Mouse (Mus musculus) MEL (cell line): ENCODE results near the gene Epb41l1. TPM values are rescaled to one million over a fixed set of nuclear protein-coding genes. Genes with fewer than 3 reads are reported as not detected.
A peak's percentile ranks its signal among the peaks of the same experiment; 100 is the strongest.

Source experiments
- DNase-seq: peaks from one replicate; pipeline ENCODE4 v3.0.0; 2011; ENCODE audit warnings: low read depth, low spot score
- H3K27ac ChIP-seq: 2 replicates; pipeline ENCODE4 v1.5.1; 2012; ENCODE audit warnings: low read depth, mild to moderate bottlenecking, control low read depth, low read length, moderate library complexity; ENCODE audit not compliant: control insufficient read depth
- H3K27me3 ChIP-seq, 2 experiments: fragments of 150-350 bp in 1 of 2; sonication (generic) in 1 of 2; 2 replicates each; pipeline ENCODE4 v1.6.1; 2012; ENCODE audit warnings: low read length in 2 of 2, mild to moderate bottlenecking in 2 of 2, improper control_type of control experiment in 1 of 2, moderate library complexity in 1 of 2; ENCODE audit not compliant: insufficient read depth in 2 of 2, control insufficient read depth in 1 of 2
- H3K36me3 ChIP-seq, 2 experiments: 2 replicates each; pipeline ENCODE4 v1.6.1; 2012 to 2014; ENCODE audit warnings: low read length in 2 of 2, improper control_type of control experiment in 1 of 2, inconsistent platforms in 1 of 2, mild to moderate bottlenecking in 1 of 2; ENCODE audit not compliant: insufficient read depth in 2 of 2, control insufficient read depth in 1 of 2
- H3K4me1 ChIP-seq, 2 experiments: fragments of 150-350 bp in 1 of 2; sonication (generic) in 1 of 2; 2 replicates each; pipeline ENCODE4 v1.6.1; 2012; ENCODE audit warnings: low read length in 2 of 2, improper control_type of control experiment in 1 of 2, mild to moderate bottlenecking in 1 of 2; ENCODE audit not compliant: insufficient read depth in 2 of 2, control insufficient read depth in 1 of 2
- H3K4me3 ChIP-seq, 2 experiments: fragments of 150-350 bp in 1 of 2; sonication (generic) in 1 of 2; 2 replicates each; pipeline ENCODE4 v1.5.1; 2012; ENCODE audit warnings: low read depth in 2 of 2, low read length in 2 of 2, mild to moderate bottlenecking in 2 of 2, moderate library complexity in 2 of 2, control low read depth in 1 of 2, improper control_type of control experiment in 1 of 2; ENCODE audit not compliant: control insufficient read depth in 1 of 2, insufficient read depth in 1 of 2
- H3K79me2 ChIP-seq: 2 replicates; pipeline ENCODE4 v1.6.1; 2012; ENCODE audit warnings: mild to moderate bottlenecking, low read length, moderate library complexity; ENCODE audit not compliant: control insufficient read depth, poor library complexity, insufficient read depth
- H3K9ac ChIP-seq: 2 replicates; pipeline ENCODE4 v1.6.1; 2012; ENCODE audit warnings: low read depth, mild to moderate bottlenecking, control low read depth, low read length, moderate library complexity; ENCODE audit not compliant: control insufficient read depth, poor library complexity, severe bottlenecking
- H3K9me3 ChIP-seq: fragments of 150-350 bp; sonication (generic); replicated peaks from 2 replicates; pipeline ENCODE4 v1.6.1; 2012; ENCODE audit warnings: mild to moderate bottlenecking, low read length, improper control_type of control experiment, moderate library complexity; ENCODE audit not compliant: insufficient read depth
- BHLHE40 ChIP-seq: IDR thresholded peaks from 2 replicates; pipeline ENCODE4 v1.6.1; 2012; ENCODE audit warnings: low read depth, mild to moderate bottlenecking, inconsistent platforms, low read length, improper control_type of control experiment, borderline replicate concordance
- CTCF ChIP-seq, 3 experiments: IDR thresholded peaks in 2 of 3; conservative IDR thresholded peaks in 1 of 3; 2 replicates each; pipeline ENCODE4 v1.5.1; 2011 to 2012; ENCODE audit warnings: low read length in 3 of 3, low read depth in 2 of 3, mild to moderate bottlenecking in 2 of 3, improper control_type of control experiment in 1 of 3, inconsistent platforms in 1 of 3, mixed read lengths in 1 of 3, moderate library complexity in 1 of 3; ENCODE audit not compliant: control insufficient read depth in 1 of 3, insufficient read depth in 1 of 3, poor library complexity in 1 of 3, severe bottlenecking in 1 of 3
- E2F4 ChIP-seq: IDR thresholded peaks from 2 replicates; pipeline ENCODE4 v1.6.1; 2011; ENCODE audit warnings: low read depth, low read length, improper control_type of control experiment, borderline replicate concordance
- EP300 ChIP-seq, 2 experiments: IDR thresholded peaks; 2 replicates each; pipeline ENCODE4 v1.6.1; 2011; ENCODE audit warnings: improper control_type of control experiment in 2 of 2, low read length in 2 of 2, low read depth in 1 of 2, mild to moderate bottlenecking in 1 of 2
- ETS1 ChIP-seq: IDR thresholded peaks from 2 replicates; pipeline ENCODE4 v1.6.1; 2012; ENCODE audit warnings: low read depth, mild to moderate bottlenecking, inconsistent platforms, low read length, improper control_type of control experiment, moderate library complexity
- GATA1 ChIP-seq: IDR thresholded peaks from 2 replicates; pipeline ENCODE4 v1.6.1; 2011; ENCODE audit warnings: low read depth, low read length, improper control_type of control experiment
- JUND ChIP-seq: IDR thresholded peaks from 2 replicates; pipeline ENCODE4 v1.6.1; 2011; ENCODE audit warnings: low read depth, mild to moderate bottlenecking, improper control_type of control experiment, low read length
- KAT2A ChIP-seq: conservative IDR thresholded peaks from 2 replicates; pipeline ENCODE4 v1.6.1; 2012; ENCODE audit warnings: low read depth, low read length, improper control_type of control experiment, inconsistent platforms
- MAFK ChIP-seq: IDR thresholded peaks from 2 replicates; pipeline ENCODE4 v1.6.1; 2011; ENCODE audit warnings: low read depth, mild to moderate bottlenecking, low read length, improper control_type of control experiment, borderline replicate concordance
- MXI1 ChIP-seq: IDR thresholded peaks from 2 replicates; pipeline ENCODE4 v1.6.1; 2011; ENCODE audit warnings: mild to moderate bottlenecking, low read depth, low read length, improper control_type of control experiment
- MYC ChIP-seq: IDR thresholded peaks from 2 replicates; pipeline ENCODE4 v1.6.1; 2011; ENCODE audit warnings: low read depth, mild to moderate bottlenecking, low read length, improper control_type of control experiment, moderate library complexity
- NRF1 ChIP-seq: IDR thresholded peaks from 2 replicates; pipeline ENCODE4 v1.6.1; 2014; ENCODE audit warnings: low read depth, mild to moderate bottlenecking, inconsistent platforms, low read length, improper control_type of control experiment, moderate library complexity; ENCODE audit not compliant: poor library complexity, insufficient read depth, severe bottlenecking
- POLR2AphosphoS2 ChIP-seq: IDR thresholded peaks from 2 replicates; pipeline ENCODE4 v1.6.1; 2011; ENCODE audit warnings: low read length, improper control_type of control experiment
- RAD21 ChIP-seq: IDR thresholded peaks from 2 replicates; pipeline ENCODE4 v1.6.1; 2011; ENCODE audit warnings: mild to moderate bottlenecking, low read depth, low read length, improper control_type of control experiment
- RCOR1 ChIP-seq: IDR thresholded peaks from 2 replicates; pipeline ENCODE4 v1.6.1; 2012; ENCODE audit warnings: low read depth, mild to moderate bottlenecking, inconsistent platforms, low read length, improper control_type of control experiment
- SIN3A ChIP-seq: IDR thresholded peaks from 2 replicates; pipeline ENCODE4 v1.6.1; 2012; ENCODE audit warnings: low read length, improper control_type of control experiment, inconsistent platforms
- SMC3 ChIP-seq: IDR thresholded peaks from 2 replicates; pipeline ENCODE4 v1.6.1; 2011; ENCODE audit warnings: low read depth, low read length, improper control_type of control experiment
- TAL1 ChIP-seq: IDR thresholded peaks from 2 replicates; pipeline ENCODE4 v1.6.1; 2012; ENCODE audit warnings: mild to moderate bottlenecking, inconsistent platforms, low read length, moderate library complexity, mixed read lengths
- TCF12 ChIP-seq: IDR thresholded peaks from 2 replicates; pipeline ENCODE4 v1.6.1; 2014; ENCODE audit warnings: low read depth, mild to moderate bottlenecking, inconsistent platforms, low read length, improper control_type of control experiment, moderate library complexity
- UBTF ChIP-seq: IDR thresholded peaks from 2 replicates; pipeline ENCODE4 v1.6.1; 2012; ENCODE audit warnings: low read depth, mild to moderate bottlenecking, inconsistent platforms, low read length, improper control_type of control experiment, moderate library complexity, borderline replicate concordance; ENCODE audit not compliant: insufficient read depth
- USF2 ChIP-seq, 2 experiments: IDR thresholded peaks; 2 replicates each; pipeline ENCODE4 v1.6.1; 2011 to 2012; ENCODE audit warnings: improper control_type of control experiment in 2 of 2, low read length in 2 of 2, borderline replicate concordance in 1 of 2, inconsistent platforms in 1 of 2, low read depth in 1 of 2, mild to moderate bottlenecking in 1 of 2; ENCODE audit not compliant: insufficient read depth in 1 of 2
- ZC3H11A ChIP-seq: IDR thresholded peaks from 2 replicates; pipeline ENCODE4 v1.6.1; 2012; ENCODE audit warnings: low read depth, mild to moderate bottlenecking, inconsistent platforms, low read length, improper control_type of control experiment
- ZKSCAN1 ChIP-seq: IDR thresholded peaks from 2 replicates; pipeline ENCODE4 v1.6.1; 2012; ENCODE audit warnings: low read depth, mild to moderate bottlenecking, inconsistent platforms, low read length, improper control_type of control experiment, moderate library complexity
- ZMIZ1 ChIP-seq: IDR thresholded peaks from 2 replicates; pipeline ENCODE4 v1.6.1; 2012; ENCODE audit warnings: low read depth, mild to moderate bottlenecking, inconsistent platforms, low read length, improper control_type of control experiment, moderate library complexity
- polyA plus RNA-seq, 2 experiments: library from polyadenylated mRNA; stranded (reverse) in 1 of 2; unstranded in 1 of 2; fragments of >175 nt in 1 of 2; fragments of >200 nt in 1 of 2; gene quantifications; 2 replicates each; pipeline versions ENCODE4 v1.2.1 to v1.2.4; 2012; ENCODE audit warnings: low replicate concordance in 2 of 2, low read depth in 1 of 2; ENCODE audit not compliant: insufficient read length in 2 of 2, insufficient read depth in 1 of 2, missing spikeins in 1 of 2
- total RNA-seq: library from RNA; depleted of rRNA; stranded (reverse); fragments of 300-350 nt; gene quantifications from 2 replicates; pipeline ENCODE4 v1.2.3, GENCODE M21; 2012

Gene Epb41l1
- total and polyA plus RNA-seq, 3 experiments: 1.5 to 7.3 TPM; not detected in 1

DNA sequence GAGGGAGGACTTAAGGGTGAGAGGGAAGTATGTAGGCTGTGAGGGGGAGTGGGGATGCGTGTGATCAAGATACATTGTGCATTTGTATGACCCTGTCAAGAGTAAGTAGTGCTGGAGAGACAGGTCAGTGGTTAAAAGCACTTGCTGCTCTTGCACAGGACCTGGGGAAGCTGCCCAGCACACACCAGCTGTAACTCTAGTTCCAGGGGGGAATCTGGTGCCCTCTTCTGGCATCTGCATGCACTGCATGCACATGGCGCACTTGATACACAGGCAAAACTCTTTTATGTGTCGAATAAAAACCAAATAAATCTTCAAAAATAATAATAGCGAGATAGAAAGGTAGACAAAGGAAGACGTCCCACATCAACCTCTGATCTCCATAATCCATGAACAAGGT is 77.2 kb downstream of the Epb41l1 start:
- no peak overlapping the region for H3K4me3 ChIP-seq
- no peaks in the 10 kb centered on the region for H3K9me3 ChIP-seq
- TF ChIP-seq MYC: peak; percentile 72
- TF ChIP-seq RAD21: peak; percentile 65
- TF ChIP-seq JUND: 0 out of 2 replicates have a peak, but pooled peaks have one; percentile 16
- no peak for TF ChIP-seq E2F4
- no peak for TF ChIP-seq ETS1
- TF ChIP-seq SMC3: peak; percentile 75
- peak; percentile 74 to 90 (median 86) for TF ChIP-seq CTCF (IDR thresholded peaks at IDR 0.05 in 2 of 3, conservative IDR thresholded peaks at IDR 0.05 in 1 of 3; ENCODE audit: control insufficient read depth in 1 of 3, insufficient read depth in 1 of 3, low read depth in 2 of 3, low read length in 3 of 3, poor library complexity in 1 of 3, severe bottlenecking in 1 of 3)
- no peak for TF ChIP-seq TCF12
- TF ChIP-seq ZC3H11A: peak; percentile 45
- H3K27ac ChIP-seq: no peak overlapping the region
- no peaks in the 10 kb centered on the region for H3K27me3 ChIP-seq
- H3K9ac ChIP-seq: no peak overlapping the region
- peaks cover 0 to 6% of the 10 kb centered on the region in 2 experiments; a peak in 1 of 4 replicates for H3K36me3 ChIP-seq
- no peaks in the 10 kb centered on the region for H3K79me2 ChIP-seq
- H3K4me1 ChIP-seq: peaks cover 0 to 11% of the 10 kb centered on the region in 2 experiments; a peak in 2 of 4 replicates
- peak; percentile 64 for DNase-seq

GRCm38 (mm10) chr2:156501025-156501424 is 80.3 kb downstream of the Epb41l1 start:
- Histone ChIP-seq H3K36me3 (no peaks in the 10 kb centered on the region), H3K4me3 (no peak overlapping the region), H3K9me3 (no peaks in the 10 kb centered on the region), H3K9ac (no peak overlapping the region), H3K79me2 (no peaks in the 10 kb centered on the region), H3K27me3 (no peaks in the 10 kb centered on the region), H3K4me1 (peaks cover 0 to 4% of the 10 kb centered on the region in 2 experiments; a peak in 2 of 4 replicates), H3K27ac (no peak overlapping the region)
- TF ChIP-seq JUND (no peak), E2F4 (no peak), RCOR1 (no peak), MXI1 (no peak), SIN3A (no peak), ZMIZ1 (no peak)
- DNase-seq: no peak

- H3K27me3 ChIP-seq: no peaks in the 10 kb centered on the region
- DNase-seq: no peak
Measured at GRCm38 (mm10) chr2:156505533-156505932, 84.8 kb downstream of the Epb41l1 start.

More at GRCm38 (mm10) chr2:156505533-156505932, 84.8 kb downstream of the Epb41l1 start:
- no peak for TF ChIP-seq MAFK
- TF ChIP-seq KAT2A: no peak
- TF ChIP-seq GATA1: no peak
- no peak for TF ChIP-seq POLR2AphosphoS2
- no peak for TF ChIP-seq ZKSCAN1
- no peak for TF ChIP-seq UBTF
- no peak for TF ChIP-seq JUND
- no peak for TF ChIP-seq E2F4
- TF ChIP-seq EP300 (IDR thresholded peaks at IDR 0.05; ENCODE audit: low read depth in 1 of 2, low read length in 2 of 2): no peak
- TF ChIP-seq RCOR1: no peak
- no peak for TF ChIP-seq NRF1
- no peak for TF ChIP-seq TCF12
- no peak for TF ChIP-seq TAL1
- TF ChIP-seq BHLHE40: no peak
- TF ChIP-seq USF2 (IDR thresholded peaks at IDR 0.05; ENCODE audit: borderline replicate concordance in 1 of 2, insufficient read depth in 1 of 2, low read depth in 1 of 2, low read length in 2 of 2): no peak
- TF ChIP-seq ZMIZ1: no peak
- Histone ChIP-seq H3K4me1 (peaks cover 0 to 4% of the 10 kb centered on the region in 2 experiments; a peak in 2 of 4 replicates), H3K9me3 (no peaks in the 10 kb centered on the region), H3K27ac (no peak overlapping the region), H3K36me3 (no peaks in the 10 kb centered on the region), H3K4me3 (no peak overlapping the region), H3K79me2 (no peaks in the 10 kb centered on the region), H3K9ac (no peak overlapping the region)
